Mouse (Mus musculus) E14TG2a.4 (cell line): ENCODE data around the gene Ncoa7.

Experiments
- CTCF ChIP-seq: conservative IDR thresholded peaks from 2 replicates; pipeline ENCODE4 v1.5.1; 2014; ENCODE audit warnings: low read length
- NANOG ChIP-seq: IDR thresholded peaks from 2 replicates; pipeline ENCODE4 v1.6.1; 2014; ENCODE audit warnings: borderline replicate concordance, low read length, mixed read lengths
- POU5F1 ChIP-seq: IDR thresholded peaks from 2 replicates; pipeline ENCODE4 v1.6.1; 2014; ENCODE audit warnings: low read length, borderline replicate concordance

- TF ChIP-seq CTCF: no peak
- no peak for TF ChIP-seq POU5F1
- TF ChIP-seq NANOG: no peak
These were observed 82.6 kb downstream of the Ncoa7 start for GRCm38 (mm10) chr10:30720556-30720955.
